Mouse (Mus musculus) kidney, adult 11 months (tissue): ENCODE data around the gene Pask.

Experiments
- DNase-seq: peaks from one replicate; pipeline ENCODE4 v3.0.0; 2022

The Pask gene

GRCm38 (mm10) chr1:93275561-93275960 lies 67.7 kb downstream of the Pask start:
- no peak for DNase-seq

DNA sequence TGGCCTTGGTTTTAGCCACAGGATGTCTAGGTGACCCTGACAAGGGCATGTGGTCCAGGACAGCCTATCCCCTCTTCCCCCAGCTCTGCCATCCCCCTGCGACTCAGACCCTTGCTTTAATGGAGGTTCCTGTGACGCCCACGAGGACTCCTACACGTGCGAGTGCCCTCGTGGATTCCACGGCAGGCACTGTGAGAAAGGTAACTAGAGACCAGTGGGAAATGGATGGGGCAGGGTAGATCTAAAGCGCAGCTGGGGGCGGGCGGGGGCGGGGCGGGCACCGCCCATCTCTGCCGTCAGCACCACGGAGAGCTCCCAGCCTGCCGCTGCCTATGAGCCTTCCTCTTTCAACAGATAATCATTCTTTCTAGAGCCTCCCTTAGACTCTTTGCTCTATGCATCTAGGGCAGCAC lies 70.9 kb downstream of the Pask start:
- no peak for DNase-seq

DNA sequence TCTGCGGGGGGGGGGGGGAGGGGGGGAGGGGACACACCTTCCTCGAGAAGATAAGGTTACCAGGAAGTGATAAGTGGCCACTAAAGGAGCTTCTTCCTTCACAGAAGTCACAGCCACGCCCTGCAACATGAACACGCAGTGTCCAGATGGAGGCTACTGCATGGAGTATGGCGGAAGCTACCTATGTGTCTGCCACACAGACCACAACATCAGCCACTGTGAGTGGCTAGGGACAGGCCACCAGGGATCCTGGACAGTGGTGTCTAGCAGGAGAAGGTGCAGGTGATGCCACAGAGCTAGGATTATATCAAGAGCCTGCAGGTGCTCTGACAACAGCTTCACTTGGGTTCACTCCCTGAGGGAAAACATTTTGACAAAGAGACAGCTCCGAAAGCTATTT lies 71.5 kb downstream of the Pask start:
- no peak for DNase-seq

DNA sequence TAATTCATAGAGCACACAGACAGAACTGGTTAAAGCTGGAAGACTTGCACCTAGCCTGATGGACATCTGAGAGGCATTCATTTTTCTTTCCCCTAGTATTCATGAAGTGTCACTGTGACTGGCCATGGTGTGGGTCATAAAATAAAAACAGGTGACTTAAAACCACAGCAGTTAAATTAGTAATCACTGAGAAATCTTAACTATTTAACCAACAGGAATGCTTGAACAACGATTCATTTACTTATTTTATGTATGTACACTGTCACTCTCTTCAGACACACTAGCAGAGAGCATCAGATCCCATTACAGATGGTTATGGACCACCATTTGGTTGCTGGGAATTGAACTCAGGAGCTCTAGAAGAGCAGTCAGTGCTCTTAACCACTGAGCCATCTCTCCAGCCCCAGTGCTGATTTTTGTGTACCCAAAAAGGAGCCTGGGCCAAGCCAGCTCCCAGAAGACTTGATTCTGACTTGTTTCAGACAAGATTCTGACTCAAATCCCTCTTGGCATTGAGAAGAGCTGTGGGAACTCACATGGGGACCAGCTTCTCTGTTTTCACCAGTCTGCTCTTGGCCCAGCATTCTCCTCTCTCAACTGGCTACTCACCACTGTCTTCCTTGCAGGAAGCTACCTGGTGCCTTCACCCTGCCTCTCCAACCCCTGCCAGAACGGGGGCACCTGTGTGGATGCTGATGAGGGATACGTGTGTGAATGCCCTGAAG lies 72.6 kb downstream of the Pask start:
- DNase-seq, result no peak

- no peak for DNase-seq
Measured at GRCm38 (mm10) chr1:93268246-93268645, 75.0 kb downstream of the Pask start.

DNA sequence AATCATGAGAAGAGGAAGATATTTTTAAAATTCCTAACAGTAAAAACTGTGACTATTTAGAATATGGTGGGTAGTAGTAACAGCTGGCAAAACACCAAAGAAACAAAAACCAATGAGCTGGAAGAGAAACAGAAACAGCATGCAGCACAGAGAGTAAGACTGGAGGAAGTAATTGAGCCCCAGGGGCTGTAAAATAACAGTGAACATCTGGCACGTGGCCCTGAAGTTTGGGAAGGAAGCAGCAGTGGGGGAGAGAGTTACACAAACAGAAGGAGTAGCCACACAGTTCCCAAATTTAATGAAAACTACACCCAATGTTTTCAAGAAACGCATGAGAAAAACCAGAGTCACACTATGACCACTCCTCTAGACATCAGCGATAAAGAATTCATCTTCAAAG lies 76.1 kb downstream of the Pask start:
- DNase-seq, result no peak
